Mouse (Mus musculus) retina, postnatal 1 day (tissue): ENCODE results near the gene Tmem220.
"Not testable (repeated sequence)": the region's sequence is repeated elsewhere in the genome, so short reads cannot be mapped to it uniquely, and the experiment has no call there.

Experiments
- DNase-seq: peaks from one replicate; pipeline ENCODE4 v3.0.0-alpha.2; 2012

Tmem220 gene

GRCm38 (mm10) chr11:67019711-67020475 is 5.1 kb upstream of the Tmem220 start:
- no peak for DNase-seq

DNA sequence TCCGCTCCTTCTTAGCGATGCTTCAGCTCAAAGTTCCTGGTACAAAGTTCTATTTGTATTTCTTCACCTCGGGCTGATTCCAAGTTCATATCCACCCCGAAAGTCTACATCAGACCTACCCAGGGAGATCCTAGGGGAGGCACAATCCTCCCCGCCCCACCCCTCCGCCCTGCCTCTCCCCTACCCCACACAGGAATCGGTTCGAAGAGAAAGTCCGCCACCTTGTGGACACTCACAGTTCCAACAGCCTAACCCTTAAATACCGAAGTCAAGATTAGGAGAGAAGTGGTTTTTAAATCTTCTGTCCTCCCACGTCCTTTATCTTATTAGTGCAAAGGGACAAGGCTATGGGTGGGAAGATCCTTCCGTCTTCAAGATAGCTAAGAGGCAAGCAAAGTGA is 4.0 kb upstream of the Tmem220 start:
- peak; percentile 81 for DNase-seq

DNA sequence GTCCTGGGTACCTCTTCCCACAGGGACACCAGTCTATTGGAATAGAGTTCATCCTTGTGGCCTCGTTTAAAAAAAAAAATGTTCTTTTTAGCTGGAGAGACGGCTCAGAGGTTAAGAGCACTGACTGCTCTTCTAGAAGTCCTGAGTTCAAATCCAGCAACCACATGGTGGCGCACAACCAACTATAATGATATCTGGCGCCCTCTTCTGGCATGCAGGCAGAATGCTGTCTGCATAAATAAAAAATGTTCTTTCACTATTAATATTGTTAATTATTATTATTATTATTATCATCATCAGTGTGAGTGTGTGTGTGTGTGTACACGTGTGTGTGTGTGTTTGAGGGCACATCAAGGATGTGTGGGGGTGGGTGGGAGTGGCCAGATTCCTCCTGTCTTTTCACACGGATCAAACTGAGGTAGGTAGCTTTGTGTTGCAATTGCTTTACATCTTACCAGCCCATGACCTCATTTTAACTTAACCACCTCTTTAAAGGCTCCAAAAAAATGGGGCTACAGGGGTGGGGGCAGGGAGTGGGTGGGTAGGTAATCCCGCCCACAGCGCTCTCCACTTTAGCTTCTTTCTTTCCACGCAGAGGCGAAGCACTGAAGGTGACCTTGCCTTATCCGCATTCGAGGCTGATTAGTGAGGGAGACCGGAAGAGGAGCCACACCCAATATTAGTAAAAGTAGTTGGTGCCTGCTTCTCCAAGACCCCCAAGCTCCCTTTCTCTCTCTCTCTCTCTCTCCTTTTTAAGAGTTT is 2.4 kb upstream of the Tmem220 start:
- no peak for DNase-seq

- DNase-seq, result not testable (repeated sequence)
These were observed 1.8 kb upstream of the Tmem220 start for GRCm38 (mm10) chr11:67023191-67023590.

GRCm38 (mm10) chr11:67023802-67024340 is 1.1 kb upstream of the Tmem220 start:
- DNase-seq, result no peak

DNA sequence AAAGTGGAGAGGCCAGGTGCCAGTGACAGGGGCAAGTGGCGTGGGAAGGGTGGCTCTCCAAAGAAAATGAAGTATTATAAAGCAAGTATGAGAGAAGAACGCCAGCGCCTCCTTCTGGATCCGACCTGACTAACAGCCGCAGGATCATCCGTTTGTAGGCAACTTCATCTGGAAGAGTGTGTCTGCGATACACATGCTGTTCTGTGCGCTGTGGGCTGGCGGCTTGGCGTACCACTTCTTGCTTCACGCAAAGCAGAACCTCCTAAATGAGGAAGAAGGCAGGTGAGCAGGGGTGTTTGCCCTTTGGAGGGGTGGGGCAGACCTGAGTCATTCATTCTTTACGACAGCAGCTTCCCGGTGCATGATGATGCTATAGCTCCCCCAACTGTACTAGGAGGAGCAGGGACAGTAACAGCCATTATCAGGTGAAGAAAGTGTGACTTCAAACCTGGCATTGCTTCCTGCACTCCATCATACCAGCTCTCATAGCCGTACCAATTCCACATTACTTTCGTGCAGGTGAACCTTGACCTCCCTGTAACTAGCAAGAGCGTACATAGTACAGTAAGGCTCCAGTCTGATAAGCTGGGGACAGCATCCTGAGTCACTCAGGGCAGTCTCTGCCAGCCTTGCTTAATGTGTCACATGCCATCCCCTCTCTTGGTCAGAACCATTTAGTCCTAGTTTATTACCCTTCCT is 6.1 kb downstream of the Tmem220 start:
- DNase-seq, result no peak

DNA sequence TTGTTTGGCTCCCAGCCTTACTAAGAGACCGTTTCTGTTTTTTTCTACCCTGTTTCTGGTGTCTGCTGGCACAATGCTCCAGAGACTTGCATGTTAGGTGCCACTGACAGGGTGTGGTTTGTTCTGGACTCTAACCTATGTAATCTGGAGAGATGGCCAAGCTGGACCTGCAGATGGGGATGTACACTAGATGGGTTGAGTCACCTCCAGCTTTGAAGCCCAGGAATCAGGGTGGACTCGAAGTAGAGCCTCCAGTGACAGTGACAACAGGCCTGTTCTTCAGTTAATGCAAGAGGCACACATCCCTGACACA is 6.6 kb downstream of the Tmem220 start:
- no peak for DNase-seq

DNA sequence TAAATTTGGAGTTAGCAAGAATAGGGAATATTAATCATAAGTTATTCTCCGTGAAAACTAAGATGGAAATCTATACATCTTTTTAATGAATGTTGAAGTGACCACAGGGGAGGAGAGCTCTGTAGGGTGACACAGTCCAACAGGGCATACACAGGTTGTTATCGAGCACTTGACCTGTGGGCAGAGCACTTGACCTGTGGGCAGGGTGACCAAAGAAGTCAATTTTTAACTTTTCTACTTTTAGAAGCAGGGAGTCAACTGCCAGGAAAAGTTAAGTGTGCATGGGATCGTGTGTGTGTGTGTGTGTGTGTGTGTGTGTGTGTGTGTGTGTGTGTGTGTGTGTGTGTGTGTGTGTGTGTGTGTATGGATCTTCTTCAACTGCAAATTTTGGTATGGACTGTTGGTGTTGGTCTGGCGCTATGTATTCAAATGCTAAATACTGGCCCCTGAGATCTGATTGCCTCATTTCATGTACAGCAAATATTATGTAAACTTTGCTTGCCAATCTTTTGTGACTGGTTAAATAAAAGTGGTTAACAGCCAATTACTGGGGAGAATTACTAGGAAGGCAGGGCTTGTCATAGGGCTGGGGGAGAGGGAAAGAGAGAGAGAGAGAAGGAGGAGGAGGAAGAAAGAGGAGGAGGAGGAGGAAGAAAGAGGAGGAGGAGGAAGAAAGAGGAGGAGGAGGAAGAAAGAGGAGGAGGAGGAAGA is 10.0 kb downstream of the Tmem220 start:
- DNase-seq, result no peak

GRCm38 (mm10) chr11:67036229-67036628 is 11.3 kb downstream of the Tmem220 start:
- no peak for DNase-seq

GRCm38 (mm10) chr11:67036892-67037291 is 11.9 kb downstream of the Tmem220 start:
- DNase-seq, result no peak

DNA sequence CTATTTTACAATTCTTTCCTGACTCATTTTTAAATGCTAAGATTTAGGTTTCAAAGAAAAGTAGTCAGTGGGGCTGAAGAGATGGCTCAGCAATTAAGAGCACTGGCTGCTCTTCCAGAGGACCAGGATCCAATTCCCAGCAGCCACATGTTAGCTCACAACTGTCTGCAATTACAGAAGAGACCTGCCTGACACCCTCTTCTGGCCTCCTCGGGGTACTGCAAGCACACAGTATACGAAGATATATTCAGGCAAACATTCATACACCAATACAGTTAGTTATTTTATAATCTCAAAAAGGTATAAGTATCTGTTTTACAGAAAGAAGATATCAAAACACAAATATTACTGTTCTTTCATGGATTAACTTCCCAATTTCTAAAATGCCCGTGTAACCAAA is 14.8 kb downstream of the Tmem220 start:
- DNase-seq, result no peak

DNA sequence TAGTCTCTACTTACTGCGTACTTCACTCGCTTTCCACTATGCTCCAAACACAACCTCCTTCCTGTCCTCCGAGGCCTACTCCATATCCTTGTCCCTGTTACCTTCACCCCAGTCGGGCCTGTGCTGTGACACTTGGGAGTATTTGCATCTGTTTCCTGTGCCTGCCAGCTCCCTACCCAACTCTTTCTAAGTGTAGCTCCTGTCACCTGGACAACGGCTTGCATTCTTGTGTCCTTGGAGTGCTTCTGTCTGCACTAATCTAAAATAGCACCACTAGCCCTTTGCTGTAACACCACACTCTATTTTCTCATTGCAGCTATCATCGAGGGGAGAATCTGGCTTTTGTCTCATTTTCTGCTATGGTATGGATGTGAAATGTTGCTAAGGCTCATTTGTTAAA is 15.5 kb downstream of the Tmem220 start:
- DNase-seq, result no peak

DNA sequence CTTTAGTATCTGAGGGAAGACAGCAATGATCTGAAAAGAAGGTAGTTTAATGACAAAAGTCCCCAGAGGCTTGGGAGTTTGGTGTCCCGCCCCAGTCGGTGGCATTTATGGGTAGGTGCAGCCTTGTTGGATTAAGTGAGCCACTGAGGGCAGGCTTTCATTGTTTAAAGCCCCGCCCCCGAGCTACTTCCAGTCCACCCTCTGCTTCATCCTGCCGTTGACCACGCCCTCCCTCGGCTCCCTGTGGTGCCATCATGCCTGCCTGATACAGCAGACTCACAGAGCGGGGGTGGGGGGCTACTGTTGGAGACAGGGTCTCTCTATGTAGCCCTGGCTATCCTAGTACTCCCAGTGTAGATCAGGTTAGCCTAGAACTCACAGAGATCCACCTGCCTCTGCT is 18.1 kb downstream of the Tmem220 start:
- DNase-seq, result peak; percentile 25

DNA sequence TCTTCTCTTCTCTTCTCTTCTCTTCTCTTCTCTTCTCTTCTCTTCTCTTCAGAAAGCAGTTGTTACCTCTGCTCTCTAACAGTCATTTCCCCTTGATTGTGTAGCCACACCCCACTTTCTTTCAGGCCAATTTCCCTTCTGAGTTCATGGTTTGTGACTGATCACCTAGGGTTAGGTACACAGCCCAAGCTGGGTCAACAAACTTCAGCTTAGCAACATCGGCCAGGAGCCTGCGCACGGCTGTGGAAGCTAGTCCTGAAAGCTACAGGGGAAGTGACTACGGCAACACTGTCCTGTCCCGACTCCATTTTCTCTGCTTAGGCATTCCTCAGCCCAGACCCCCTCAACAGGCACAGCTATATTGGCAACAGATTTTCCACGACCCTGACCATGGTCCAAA is 20.0 kb downstream of the Tmem220 start:
- no peak for DNase-seq

DNA sequence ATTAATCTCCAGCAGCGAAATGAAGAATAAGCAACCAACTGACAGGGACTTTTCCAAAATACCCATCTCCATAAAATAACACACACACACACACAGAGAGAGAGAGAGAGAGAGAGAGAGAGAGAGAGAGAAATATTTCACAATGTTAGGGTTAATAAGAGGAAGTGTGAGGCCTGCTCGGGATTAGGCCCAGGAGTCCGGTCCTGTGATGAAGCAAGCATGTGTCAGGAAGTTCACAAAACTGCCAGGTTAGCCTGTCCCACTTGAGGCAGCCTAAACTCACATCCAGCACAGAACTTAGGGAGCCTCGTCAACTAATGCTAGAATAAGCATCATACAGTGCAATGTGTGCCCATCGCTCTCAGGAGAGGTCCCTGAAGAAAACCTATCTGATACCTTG is 22.2 kb downstream of the Tmem220 start:
- DNase-seq, result no peak

- no peak for DNase-seq
These were observed 23.5 kb downstream of the Tmem220 start for GRCm38 (mm10) chr11:67048496-67048895.

DNA sequence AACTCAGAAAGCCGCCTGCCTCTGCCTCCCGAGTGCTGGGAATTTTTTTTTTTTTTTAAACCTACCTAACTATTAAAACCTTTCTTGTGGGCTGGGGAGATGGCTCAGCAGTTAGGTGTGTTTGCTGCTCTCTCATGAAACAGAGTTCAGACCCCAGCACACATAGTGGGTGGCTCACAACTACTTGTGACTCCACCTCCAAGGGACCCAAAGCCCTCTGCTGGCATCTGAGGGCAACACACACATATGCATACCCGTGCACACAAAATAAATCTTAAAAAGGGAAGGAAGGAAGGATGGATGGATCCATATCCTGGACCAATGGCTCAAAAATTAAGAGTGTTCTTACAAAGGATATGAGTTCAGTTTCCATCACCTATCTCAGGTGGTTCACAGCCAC is 24.3 kb downstream of the Tmem220 start:
- no peak for DNase-seq

- DNase-seq, result no peak
These were observed 26.8 kb downstream of the Tmem220 start for GRCm38 (mm10) chr11:67051676-67052320.

GRCm38 (mm10) chr11:67052321-67052952 is 27.5 kb downstream of the Tmem220 start, which contains the start of the genes Adprm and Sco1:
Gene Adprm, minus strand, starts transcription at chr11:67052594.
Gene Sco1, plus strand, starts transcription at chr11:67052670.
- DNase-seq, result peak; percentile 94

- no peak for DNase-seq
These were observed 29.9 kb downstream of the Tmem220 start for GRCm38 (mm10) chr11:67054754-67055365.

DNA sequence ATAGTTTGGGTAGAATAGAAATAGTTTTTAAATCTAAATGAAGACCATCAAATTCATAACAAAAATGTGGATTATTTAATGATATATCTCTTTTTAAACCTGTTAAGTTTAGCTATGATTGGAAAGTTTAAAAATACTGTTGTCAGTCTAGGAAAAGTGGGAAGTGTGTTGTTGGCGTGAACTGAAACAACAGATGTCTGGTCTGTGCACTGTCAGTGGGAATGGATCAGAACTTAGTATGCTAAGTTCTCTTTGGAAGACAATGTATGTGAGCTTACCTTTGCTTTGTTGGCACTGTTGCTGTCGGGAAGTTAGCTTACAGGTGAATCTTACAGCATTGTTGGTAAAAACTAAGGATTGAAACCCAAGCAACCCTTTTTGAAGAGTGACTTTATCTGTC is 36.4 kb downstream of the Tmem220 start:
- DNase-seq, result no peak
